Mouse (Mus musculus): ENCODE measurements at regions not wholly inside any gene's neighbourhood (a gene's known extent, or its start where the extent isn't known, plus 50 kb on each side); places are given as distances from the start of the nearest gene placed in this dataset.
"Not testable (repeated sequence)": the region's sequence is repeated elsewhere in the genome, so short reads cannot be mapped to it uniquely, and the experiment has no call there.

DNA sequence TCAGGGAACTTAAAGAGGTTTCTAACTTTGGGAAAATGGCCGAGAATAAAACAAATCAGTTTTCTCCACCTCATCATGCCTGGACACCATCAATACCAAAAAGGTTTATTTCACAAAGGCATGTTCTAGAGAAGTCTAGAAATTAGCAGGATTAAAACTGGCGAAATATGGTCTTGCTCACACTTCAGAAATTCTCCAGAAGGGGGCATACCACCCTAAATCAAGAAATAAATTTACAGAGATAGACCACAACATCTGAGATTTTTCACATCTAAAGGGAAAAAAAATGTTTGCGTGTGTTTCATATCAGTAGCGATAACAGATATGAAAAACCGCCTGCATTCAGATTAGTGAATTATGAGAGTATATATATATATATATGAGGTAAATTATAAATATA is 449.9 kb downstream of the Rpia start:
- H3K27me3 ChIP-seq (replicated peaks; ENCODE audit: control insufficient read depth, insufficient read depth, low read length) = no peaks in the 10 kb centered on the region
- H3K27ac ChIP-seq (ENCODE audit: low read length) = no peak overlapping the region
- no peaks in the 10 kb centered on the region for H3K36me3 ChIP-seq (ENCODE audit: control insufficient read depth, insufficient read depth)
- no peak overlapping the region for H3K9ac ChIP-seq (replicated peaks; ENCODE audit: low read depth, low read length)
- H3K4me2 ChIP-seq (ENCODE audit: low read length) = no peak overlapping the region
- no peak overlapping the region for H3K4me3 ChIP-seq (replicated peaks; ENCODE audit: low read length)
- 90% methylated on average over 5 of the region's 5 CpGs for WGBS
- H3K9me3 ChIP-seq (ENCODE audit: control insufficient read depth, low read length) = no peaks in the 10 kb centered on the region
- no peaks in the 10 kb centered on the region for H3K4me1 ChIP-seq (replicated peaks; ENCODE audit: control insufficient read depth, insufficient read depth, low read length)
- ATAC-seq = no peak

- not testable (repeated sequence) for ATAC-seq; H3K4me3 ChIP-seq (replicated peaks; ENCODE audit: low read length)
Observed at GRCm38 (mm10) chr6:70340691-70341090, 451.3 kb downstream of the Rpia start.

GRCm38 (mm10) chr6:70315318-70315717 is 476.7 kb downstream of the Rpia start:
- Histone ChIP-seq H3K9ac (replicated peaks; ENCODE audit: low read depth, low read length) (no peak overlapping the region), H3K36me3 (ENCODE audit: control insufficient read depth, insufficient read depth) (no peaks in the 10 kb centered on the region), H3K27ac (ENCODE audit: low read length) (no peak overlapping the region), H3K4me1 (replicated peaks; ENCODE audit: control insufficient read depth, insufficient read depth, low read length) (no peaks in the 10 kb centered on the region), H3K4me3 (replicated peaks; ENCODE audit: low read length) (no peak overlapping the region), H3K4me2 (ENCODE audit: low read length) (no peak overlapping the region), H3K27me3 (replicated peaks; ENCODE audit: control insufficient read depth, insufficient read depth, low read length) (no peaks in the 10 kb centered on the region), H3K9me3 (ENCODE audit: control insufficient read depth, low read length) (no peaks in the 10 kb centered on the region)
- 67% methylated on average over 1 of the region's 1 CpGs for WGBS
- ATAC-seq = no peak

More at GRCm38 (mm10) chr6:70340691-70341090, 451.3 kb downstream of the Rpia start:
- 82% methylated on average over 2 of the region's 2 CpGs for WGBS
- not testable (repeated sequence) for H3K4me1 ChIP-seq (replicated peaks; ENCODE audit: control insufficient read depth, insufficient read depth, low read length); H3K27me3 ChIP-seq (replicated peaks; ENCODE audit: control insufficient read depth, insufficient read depth, low read length); H3K9me3 ChIP-seq (ENCODE audit: control insufficient read depth, low read length); H3K9ac ChIP-seq (replicated peaks; ENCODE audit: low read depth, low read length); H3K36me3 ChIP-seq (ENCODE audit: control insufficient read depth, insufficient read depth); H3K4me2 ChIP-seq (ENCODE audit: low read length); H3K27ac ChIP-seq (ENCODE audit: low read length)

DNA sequence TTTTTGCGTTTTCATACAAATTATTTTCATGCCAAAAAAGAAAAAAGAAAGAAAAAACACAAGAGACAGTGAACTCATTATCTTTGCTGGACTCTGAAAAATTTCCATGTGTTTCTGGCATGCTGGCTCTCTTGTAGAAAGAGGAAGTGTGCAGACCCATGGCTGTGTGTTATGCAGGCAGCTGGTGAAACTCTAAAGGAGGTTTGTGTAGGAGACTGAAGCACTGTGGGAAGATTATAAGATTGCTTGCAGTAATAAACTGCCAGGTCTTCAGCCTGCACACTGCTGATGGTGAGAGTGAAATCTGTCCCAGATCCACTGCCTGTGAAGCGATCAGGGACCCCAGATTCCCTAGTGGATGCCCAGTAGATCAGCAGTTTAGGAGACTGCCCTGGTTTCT is 477.4 kb downstream of the Rpia start:
- H3K9ac ChIP-seq (replicated peaks; ENCODE audit: low read depth, low read length); ATAC-seq; H3K4me2 ChIP-seq (ENCODE audit: low read length); H3K4me3 ChIP-seq (replicated peaks; ENCODE audit: low read length); H3K27me3 ChIP-seq (replicated peaks; ENCODE audit: control insufficient read depth, insufficient read depth, low read length); H3K9me3 ChIP-seq (ENCODE audit: control insufficient read depth, low read length); H3K27ac ChIP-seq (ENCODE audit: low read length); H3K4me1 ChIP-seq (replicated peaks; ENCODE audit: control insufficient read depth, insufficient read depth, low read length); H3K36me3 ChIP-seq (ENCODE audit: control insufficient read depth, insufficient read depth): not testable (repeated sequence)
- WGBS = 92% methylated on average over 2 of the region's 2 CpGs

GRCm38 (mm10) chr6:70301100-70301499 is 490.9 kb downstream of the Rpia start:
- H3K9me3 ChIP-seq (ENCODE audit: control insufficient read depth, low read length); H3K27me3 ChIP-seq (replicated peaks; ENCODE audit: control insufficient read depth, insufficient read depth, low read length); H3K4me3 ChIP-seq (replicated peaks; ENCODE audit: low read length); H3K9ac ChIP-seq (replicated peaks; ENCODE audit: low read depth, low read length); H3K36me3 ChIP-seq (ENCODE audit: control insufficient read depth, insufficient read depth); H3K27ac ChIP-seq (ENCODE audit: low read length); H3K4me1 ChIP-seq (replicated peaks; ENCODE audit: control insufficient read depth, insufficient read depth, low read length); H3K4me2 ChIP-seq (ENCODE audit: low read length); ATAC-seq: not testable (repeated sequence)

- H3K27me3 ChIP-seq (replicated peaks; ENCODE audit: control insufficient read depth, insufficient read depth, low read length); H3K4me3 ChIP-seq (replicated peaks; ENCODE audit: low read length); H3K9ac ChIP-seq (replicated peaks; ENCODE audit: low read depth, low read length); H3K36me3 ChIP-seq (ENCODE audit: control insufficient read depth, insufficient read depth); H3K4me1 ChIP-seq (replicated peaks; ENCODE audit: control insufficient read depth, insufficient read depth, low read length); H3K9me3 ChIP-seq (ENCODE audit: control insufficient read depth, low read length); H3K27ac ChIP-seq (ENCODE audit: low read length); H3K4me2 ChIP-seq (ENCODE audit: low read length); ATAC-seq: not testable (repeated sequence)
- WGBS = 87% methylated on average over 3 of the region's 3 CpGs
Observed at GRCm38 (mm10) chr6:70260227-70260626, 531.8 kb downstream of the Rpia start.

- WGBS = no CpG with 5 or more reads among the region's 1 CpGs
- not testable (repeated sequence) for H3K4me2 ChIP-seq (ENCODE audit: low read length); ATAC-seq; H3K4me1 ChIP-seq (replicated peaks; ENCODE audit: control insufficient read depth, insufficient read depth, low read length); H3K4me3 ChIP-seq (replicated peaks; ENCODE audit: low read length); H3K27ac ChIP-seq (ENCODE audit: low read length); H3K9me3 ChIP-seq (ENCODE audit: control insufficient read depth, low read length); H3K27me3 ChIP-seq (replicated peaks; ENCODE audit: control insufficient read depth, insufficient read depth, low read length); H3K36me3 ChIP-seq (ENCODE audit: control insufficient read depth, insufficient read depth); H3K9ac ChIP-seq (replicated peaks; ENCODE audit: low read depth, low read length)
Observed at GRCm38 (mm10) chr6:70240167-70240566, 551.9 kb downstream of the Rpia start.

DNA sequence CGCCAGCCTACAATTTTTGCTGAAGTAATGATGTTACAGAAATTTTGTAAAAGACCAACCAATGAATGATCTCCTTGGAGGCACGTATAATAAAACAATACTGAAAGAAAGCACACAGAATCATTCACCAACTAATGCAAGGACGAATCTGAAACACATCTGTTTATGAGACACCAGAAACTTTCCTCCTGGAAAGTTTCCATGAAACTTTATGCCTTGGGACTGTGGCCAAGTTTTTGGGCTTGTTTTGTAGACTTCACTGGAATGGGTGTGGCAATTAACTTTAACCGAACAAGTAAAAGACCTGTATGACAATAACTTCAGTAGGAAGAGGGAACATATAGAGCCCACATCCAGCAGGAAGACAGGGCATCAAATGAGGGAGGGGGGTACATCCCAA is 564.9 kb downstream of the Rpia start:
- no peak for ATAC-seq
- no peaks in the 10 kb centered on the region for H3K27me3 ChIP-seq (replicated peaks; ENCODE audit: control insufficient read depth, insufficient read depth, low read length)
- no peak overlapping the region for H3K9ac ChIP-seq (replicated peaks; ENCODE audit: low read depth, low read length)
- no peak overlapping the region for H3K4me2 ChIP-seq (ENCODE audit: low read length)
- WGBS = 69% methylated on average over 4 of the region's 4 CpGs
- H3K4me1 ChIP-seq (replicated peaks; ENCODE audit: control insufficient read depth, insufficient read depth, low read length) = no peaks in the 10 kb centered on the region
- no peak overlapping the region for H3K27ac ChIP-seq (ENCODE audit: low read length)
- H3K36me3 ChIP-seq (ENCODE audit: control insufficient read depth, insufficient read depth) = no peaks in the 10 kb centered on the region
- no peak overlapping the region for H3K4me3 ChIP-seq (replicated peaks; ENCODE audit: low read length)
- no peaks in the 10 kb centered on the region for H3K9me3 ChIP-seq (ENCODE audit: control insufficient read depth, low read length)

DNA sequence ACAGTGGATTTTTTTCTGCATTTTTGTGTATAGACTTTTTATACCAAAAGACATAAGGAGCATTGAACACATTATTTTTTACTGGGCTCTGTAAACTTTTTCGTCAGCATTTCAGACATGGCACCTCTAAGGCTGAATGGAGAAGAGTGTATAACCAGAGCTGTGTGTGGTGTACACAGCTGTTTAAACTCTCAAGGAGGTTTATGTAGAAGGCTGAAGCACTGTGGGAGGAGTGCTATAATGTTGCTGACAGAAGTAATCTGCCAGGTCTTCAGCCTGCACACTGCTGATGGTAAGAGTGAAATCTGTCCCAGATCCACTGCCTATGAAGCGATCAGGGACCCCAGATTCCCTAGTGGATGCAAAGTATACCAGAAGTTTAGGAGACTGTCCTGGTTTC is 575.4 kb downstream of the Rpia start:
- H3K9ac ChIP-seq (replicated peaks; ENCODE audit: low read depth, low read length); H3K27ac ChIP-seq (ENCODE audit: low read length); H3K36me3 ChIP-seq (ENCODE audit: control insufficient read depth, insufficient read depth); H3K4me2 ChIP-seq (ENCODE audit: low read length); H3K27me3 ChIP-seq (replicated peaks; ENCODE audit: control insufficient read depth, insufficient read depth, low read length); H3K4me3 ChIP-seq (replicated peaks; ENCODE audit: low read length); ATAC-seq; H3K4me1 ChIP-seq (replicated peaks; ENCODE audit: control insufficient read depth, insufficient read depth, low read length); H3K9me3 ChIP-seq (ENCODE audit: control insufficient read depth, low read length): not testable (repeated sequence)
- 88% methylated on average over 2 of the region's 2 CpGs for WGBS

- not testable (repeated sequence) for H3K27me3 ChIP-seq (replicated peaks; ENCODE audit: control insufficient read depth, insufficient read depth, low read length); H3K36me3 ChIP-seq (ENCODE audit: control insufficient read depth, insufficient read depth); H3K27ac ChIP-seq (ENCODE audit: low read length); H3K4me1 ChIP-seq (replicated peaks; ENCODE audit: control insufficient read depth, insufficient read depth, low read length); H3K9ac ChIP-seq (replicated peaks; ENCODE audit: low read depth, low read length); H3K9me3 ChIP-seq (ENCODE audit: control insufficient read depth, low read length); H3K4me3 ChIP-seq (replicated peaks; ENCODE audit: low read length); ATAC-seq; H3K4me2 ChIP-seq (ENCODE audit: low read length)
- 86% methylated on average over 3 of the region's 3 CpGs for WGBS
Observed at GRCm38 (mm10) chr6:70215781-70216180, 576.3 kb downstream of the Rpia start.
